Mouse (Mus musculus) limb, embryonic 11.5 days (tissue): Measurements from ENCODE around the gene Tnni1. TPM values are rescaled to one million over a fixed set of nuclear protein-coding genes. Genes with fewer than 3 reads are reported as not detected.

Experiments used
- ATAC-seq: fragments of 200-750 bp; cut with Nextera tagmentation; 2 replicates; pipeline ENCODE4 v1.8.0; 2017; ENCODE audit warnings: low read depth; ENCODE audit not compliant: insufficient number of reproducible peaks, low FRiP score, low TSS enrichment
- DNase-seq: peaks from one replicate; pipeline ENCODE4 v3.0.0-alpha.2; 2015; ENCODE audit warnings: low spot score
- H3K27ac ChIP-seq: fragments of 300-500 bp; sonication (generic); replicated peaks from 2 replicates; pipeline ENCODE4 v1.5.1; 2014; ENCODE audit warnings: low read depth, mild to moderate bottlenecking, low read length
- H3K27me3 ChIP-seq: fragments of 300-500 bp; sonication (generic); 2 replicates; pipeline ENCODE4 v1.6.1; 2014; ENCODE audit warnings: mild to moderate bottlenecking, low read length, mixed read lengths; ENCODE audit not compliant: control insufficient read depth, insufficient read depth
- H3K36me3 ChIP-seq: fragments of 300-500 bp; sonication (generic); 2 replicates; pipeline ENCODE4 v1.6.1; 2014; ENCODE audit warnings: mild to moderate bottlenecking, low read length, moderate library complexity, mixed read lengths; ENCODE audit not compliant: control insufficient read depth, insufficient read depth
- H3K4me1 ChIP-seq: fragments of 300-500 bp; sonication (generic); 2 replicates; pipeline ENCODE4 v1.6.1; 2014; ENCODE audit warnings: low read length, mixed read lengths; ENCODE audit not compliant: control insufficient read depth, insufficient read depth
- H3K4me2 ChIP-seq: fragments of 300-500 bp; sonication (generic); 2 replicates; pipeline ENCODE4 v1.6.1; 2014; ENCODE audit warnings: low read depth, mild to moderate bottlenecking, moderate library complexity; ENCODE audit not compliant: severe bottlenecking
- H3K4me3 ChIP-seq: fragments of 300-500 bp; sonication (generic); 2 replicates; pipeline ENCODE4 v1.5.1; 2014; ENCODE audit warnings: low read depth, low read length
- H3K9ac ChIP-seq: fragments of 300-500 bp; sonication (generic); 2 replicates; pipeline ENCODE4 v1.6.1; 2014; ENCODE audit warnings: mild to moderate bottlenecking, low read length
- H3K9me3 ChIP-seq: fragments of 300-500 bp; sonication (generic); 2 replicates; pipeline ENCODE4 v1.6.1; 2016; ENCODE audit warnings: low read length; ENCODE audit not compliant: control insufficient read depth
- whole genome bisulfite sequencing: fragments of 180-500 bp; shearing (Covaris S2); extraction: QIAGEN DNeasy Blood & Tissue Kit; methylation state at CpG from one replicate; pipeline ENCODE4 v1.1.7; 2014; 5-methylcytosine and 5-hydroxymethylcytosine counted together
- polyA plus RNA-seq: library from polyadenylated mRNA; unstranded; fragments of >200 nt; fragmentation: Nextera tagmentation; extraction: Ambion mirVana; gene quantifications from 2 replicates; pipeline ENCODE4 v1.2.1, GENCODE M21; 2014

Tnni1 gene
- polyA plus RNA-seq, 1 experiment from 2014 or later, result 19.4 TPM

GRCm38 (mm10) chr1:135817595-135817994 lies 38.4 kb downstream of the Tnni1 start:
- Histone ChIP-seq H3K9ac (no peak overlapping the region), H3K27me3 (peaks cover 35% of the 10 kb centered on the region), H3K36me3 (no peaks in the 10 kb centered on the region), H3K27ac (no peak overlapping the region), H3K4me1 (0 out of 2 replicates have a peak, but pooled peaks cover 2% of the 10 kb centered on the region), H3K4me3 (no peak overlapping the region), H3K9me3 (no peaks in the 10 kb centered on the region), H3K4me2 (no peak overlapping the region)
- ATAC-seq, result no peak
- no peak for DNase-seq
- WGBS, result 58% methylated on average over 4 of the region's 4 CpGs

GRCm38 (mm10) chr1:135818481-135819086 lies 39.4 kb downstream of the Tnni1 start, which contains the start of gene Lad1:
Gene Lad1 (plus strand): TSS chr1:135818598.
- WGBS, result under 1% methylated on average over 63 of the region's 63 CpGs
- peak within 1 kb of the TSS; percentile 54 for H3K4me3 ChIP-seq
- no peaks in the 10 kb centered on the region for H3K9me3 ChIP-seq
- H3K27ac ChIP-seq, result no peak within 1 kb of the TSS
- DNase-seq (peak; percentile 57), ATAC-seq (peak; percentile 29; the same call in 1 of the 2 replicates)
- H3K4me2 ChIP-seq, result peak within 1 kb of the TSS; percentile 95
- H3K36me3 ChIP-seq, result no peaks in the 10 kb centered on the region
- H3K9ac ChIP-seq, result peak within 1 kb of the TSS; percentile 70
- peaks cover 35% of the 10 kb centered on the region for H3K27me3 ChIP-seq
- H3K4me1 ChIP-seq, result 0 out of 2 replicates have a peak, but pooled peaks cover 2% of the 10 kb centered on the region

- Histone ChIP-seq H3K9ac (no peak overlapping the region), H3K27me3 (peaks cover 35% of the 10 kb centered on the region), H3K9me3 (no peaks in the 10 kb centered on the region), H3K4me3 (no peak overlapping the region), H3K27ac (no peak overlapping the region), H3K4me1 (0 out of 2 replicates have a peak, but pooled peaks cover 2% of the 10 kb centered on the region), H3K36me3 (no peaks in the 10 kb centered on the region), H3K4me2 (no peak overlapping the region)
- no peak for ATAC-seq
- no peak for DNase-seq
- WGBS, result 85% methylated on average over 10 of the region's 10 CpGs
Observed at GRCm38 (mm10) chr1:135820071-135820470, 40.8 kb downstream of the Tnni1 start.

- 82% methylated on average over 16 of the region's 16 CpGs for WGBS
- Histone ChIP-seq H3K9ac (no peak overlapping the region), H3K4me2 (no peak overlapping the region), H3K9me3 (no peaks in the 10 kb centered on the region), H3K27me3 (peaks cover 35% of the 10 kb centered on the region), H3K4me3 (no peak overlapping the region), H3K4me1 (0 out of 2 replicates have a peak, but pooled peaks cover 2% of the 10 kb centered on the region), H3K27ac (no peak overlapping the region), H3K36me3 (no peaks in the 10 kb centered on the region)
- ATAC-seq (no peak), DNase-seq (no peak)
Observed at GRCm38 (mm10) chr1:135820736-135821364, 41.6 kb downstream of the Tnni1 start.

GRCm38 (mm10) chr1:135821780-135822179 lies 42.5 kb downstream of the Tnni1 start:
- H3K9ac ChIP-seq, result no peak overlapping the region
- H3K4me1 ChIP-seq, result 0 out of 2 replicates have a peak, but pooled peaks cover 2% of the 10 kb centered on the region
- ATAC-seq, result no peak
- WGBS, result 80% methylated on average over 7 of the region's 7 CpGs
- H3K27me3 ChIP-seq, result peaks cover 35% of the 10 kb centered on the region
- DNase-seq, result no peak
- no peaks in the 10 kb centered on the region for H3K9me3 ChIP-seq
- no peaks in the 10 kb centered on the region for H3K36me3 ChIP-seq
- H3K4me3 ChIP-seq, result no peak overlapping the region
- no peak overlapping the region for H3K27ac ChIP-seq
- H3K4me2 ChIP-seq, result no peak overlapping the region

GRCm38 (mm10) chr1:135828918-135829317 lies 49.7 kb downstream of the Tnni1 start:
- H3K27ac ChIP-seq, result no peak overlapping the region
- WGBS, result 18% methylated on average over 1 of the region's 1 CpGs
- H3K27me3 ChIP-seq, result no peaks in the 10 kb centered on the region

GRCm38 (mm10) chr1:135834206-135834859 lies 55.1 kb downstream of the Tnni1 start:
- Histone ChIP-seq H3K4me2 (no peak overlapping the region), H3K9ac (no peak overlapping the region), H3K4me3 (no peak overlapping the region), H3K27ac (no peak overlapping the region), H3K4me1 (no peaks in the 10 kb centered on the region), H3K27me3 (no peaks in the 10 kb centered on the region), H3K9me3 (no peaks in the 10 kb centered on the region), H3K36me3 (no peaks in the 10 kb centered on the region)
- ATAC-seq (no peak), DNase-seq (no peak)
- 77% methylated on average over 6 of the region's 6 CpGs for WGBS

More at GRCm38 (mm10) chr1:135828918-135829317, 49.7 kb downstream of the Tnni1 start:
- H3K4me1 ChIP-seq, result no peaks in the 10 kb centered on the region
- no peak overlapping the region for H3K4me3 ChIP-seq
- H3K36me3 ChIP-seq, result no peaks in the 10 kb centered on the region
- no peak overlapping the region for H3K9ac ChIP-seq
- H3K9me3 ChIP-seq, result no peaks in the 10 kb centered on the region
- H3K4me2 ChIP-seq, result no peak overlapping the region
- peak; percentile 62 for DNase-seq
- no peak for ATAC-seq

- Histone ChIP-seq H3K4me1 (no peaks in the 10 kb centered on the region), H3K27me3 (no peaks in the 10 kb centered on the region), H3K9ac (no peak overlapping the region), H3K9me3 (no peaks in the 10 kb centered on the region), H3K4me2 (no peak overlapping the region), H3K36me3 (no peaks in the 10 kb centered on the region), H3K27ac (no peak overlapping the region), H3K4me3 (no peak overlapping the region)
- WGBS, result 67% methylated on average over 8 of the region's 8 CpGs
- DNase-seq, result no peak
- ATAC-seq, result no peak
Observed at GRCm38 (mm10) chr1:135834983-135835382, 55.7 kb downstream of the Tnni1 start.
